Mouse (Mus musculus): Measurements from ENCODE around the gene Mre11a.

GRCm38 (mm10) chr9:14870377-14870776 lies 85.9 kb downstream of the Mre11a start:
- TF ChIP-seq POLR2A (IDR thresholded peaks at IDR 0.05; ENCODE audit: insufficient read length, low read depth) (no peak), USF1 (IDR thresholded peaks at IDR 0.05; ENCODE audit: low read depth) (no peak), MAX (IDR thresholded peaks at IDR 0.05; ENCODE audit: low read depth) (no peak), MYOD1 (IDR thresholded peaks at IDR 0.05; ENCODE audit: control insufficient read depth in 1 of 3, insufficient read length in 2 of 3, low read depth in 2 of 3) (no peak), CEBPB (IDR thresholded peaks at IDR 0.05; ENCODE audit: insufficient read depth, poor library complexity, severe bottlenecking) (no peak), TCF12 (IDR thresholded peaks at IDR 0.05; ENCODE audit: insufficient read depth, poor library complexity, severe bottlenecking) (no peak), TCF3 (IDR thresholded peaks at IDR 0.05; ENCODE audit: insufficient read length, low read depth) (no peak), POLR2AphosphoS2 (IDR thresholded peaks at IDR 0.05; ENCODE audit: insufficient read length, low read depth) (no peak)

Data from myocyte (in vitro differentiated cells).